Mouse (Mus musculus) neural tube, embryonic 15.5 days (tissue): Measurements from ENCODE around the gene Adam8. TPM values are rescaled to one million over a fixed set of nuclear protein-coding genes. Genes with fewer than 3 reads are reported as not detected.

Experiments used
- ATAC-seq: fragments of 200-750 bp; cut with Nextera tagmentation; 2 replicates; pipeline ENCODE4 v1.8.0; 2017; ENCODE audit warnings: mild to moderate bottlenecking, moderate TSS enrichment, moderate library complexity; ENCODE audit not compliant: low FRiP score
- H3K27ac ChIP-seq: fragments of 300-500 bp; sonication (generic); replicated peaks from 2 replicates; pipeline ENCODE4 v1.5.1; 2015; ENCODE audit warnings: mild to moderate bottlenecking, inconsistent platforms
- H3K27me3 ChIP-seq: fragments of 300-500 bp; sonication (generic); replicated peaks from 2 replicates; pipeline ENCODE4 v1.6.1; 2015; ENCODE audit warnings: inconsistent platforms
- H3K36me3 ChIP-seq: fragments of 300-500 bp; sonication (generic); 2 replicates; pipeline ENCODE4 v1.6.1; 2015; ENCODE audit warnings: inconsistent platforms
- H3K4me1 ChIP-seq: fragments of 300-500 bp; sonication (generic); 2 replicates; pipeline ENCODE4 v1.6.1; 2015; ENCODE audit warnings: inconsistent platforms
- H3K4me2 ChIP-seq: fragments of 300-500 bp; sonication (generic); 2 replicates; pipeline ENCODE4 v1.6.1; 2015; ENCODE audit warnings: inconsistent platforms, mild to moderate bottlenecking, moderate library complexity
- H3K4me3 ChIP-seq: fragments of 300-500 bp; sonication (generic); replicated peaks from 2 replicates; pipeline ENCODE4 v1.5.1; 2015; ENCODE audit warnings: mild to moderate bottlenecking, inconsistent platforms
- H3K9ac ChIP-seq: fragments of 300-500 bp; sonication (generic); replicated peaks from 2 replicates; pipeline ENCODE4 v1.6.1; 2015; ENCODE audit warnings: mild to moderate bottlenecking, inconsistent platforms
- H3K9me3 ChIP-seq: fragments of 300-500 bp; sonication (generic); replicated peaks from 2 replicates; pipeline ENCODE4 v1.6.1; 2016; ENCODE audit warnings: inconsistent platforms
- WGBS: fragments of 180-500 bp; shearing (Covaris S2); methylation state at CpG from one replicate; pipeline ENCODE4 v1.1.7; 2015; ENCODE audit warnings: mixed read lengths; 5-methylcytosine and 5-hydroxymethylcytosine counted together
- microRNA counts: library from miRNA; unstranded; fragments of <30 nt; microRNA quantifications from one replicate; lab custom pipeline; 2016
- microRNA-seq: library from miRNA; unstranded; fragments of <30 nt; microRNA quantifications from one replicate; pipeline ENCODE4, GENCODE M21; 2017
- polyA plus RNA-seq: library from polyadenylated mRNA; unstranded; fragments of >200 nt; fragmentation: Nextera tagmentation; extraction: Ambion mirVana; gene quantifications from 2 replicates; pipeline ENCODE4 v1.2.1, GENCODE M21; 2015

Gene Adam8
- polyA plus RNA-seq, 1 experiment from 2014 or later, result 2.8 TPM

- no peaks in the 10 kb centered on the region for H3K9me3 ChIP-seq
- no peak overlapping the region for H3K27ac ChIP-seq
- H3K4me1 ChIP-seq, result peaks cover 17% of the 10 kb centered on the region
- H3K36me3 ChIP-seq, result no peaks in the 10 kb centered on the region
- WGBS, result 3% methylated on average over 68 of the region's 68 CpGs
- no peak for ATAC-seq
- no peak overlapping the region for H3K9ac ChIP-seq
- peak overlapping the region; percentile 33 for H3K4me3 ChIP-seq
- H3K4me2 ChIP-seq, result peak overlapping the region; percentile 57
- H3K27me3 ChIP-seq, result peaks cover 92% of the 10 kb centered on the region
Measured at GRCm38 (mm10) chr7:139944291-139945240, 47.8 kb downstream of the Adam8 start.

- H3K9me3 ChIP-seq, result no peaks in the 10 kb centered on the region
- no peak within 1 kb of the TSS for H3K9ac ChIP-seq
- H3K27ac ChIP-seq, result no peak within 1 kb of the TSS
- 0 out of 2 replicates have a peak, but pooled peaks have one; percentile 38 for ATAC-seq
- H3K4me3 ChIP-seq, result peak within 1 kb of the TSS; percentile 33
- under 1% methylated on average over 56 of the region's 59 CpGs for WGBS
- peaks cover 89% of the 10 kb centered on the region for H3K27me3 ChIP-seq
- peaks cover 16% of the 10 kb centered on the region for H3K4me1 ChIP-seq
- H3K36me3 ChIP-seq, result no peaks in the 10 kb centered on the region
- H3K4me2 ChIP-seq, result peak within 1 kb of the TSS; percentile 57
Measured at GRCm38 (mm10) chr7:139943674-139944281, 48.6 kb downstream of the Adam8 start, which contains the start of gene Utf1. Gene Utf1, plus strand, starts transcription at chr7:139943789.

DNA sequence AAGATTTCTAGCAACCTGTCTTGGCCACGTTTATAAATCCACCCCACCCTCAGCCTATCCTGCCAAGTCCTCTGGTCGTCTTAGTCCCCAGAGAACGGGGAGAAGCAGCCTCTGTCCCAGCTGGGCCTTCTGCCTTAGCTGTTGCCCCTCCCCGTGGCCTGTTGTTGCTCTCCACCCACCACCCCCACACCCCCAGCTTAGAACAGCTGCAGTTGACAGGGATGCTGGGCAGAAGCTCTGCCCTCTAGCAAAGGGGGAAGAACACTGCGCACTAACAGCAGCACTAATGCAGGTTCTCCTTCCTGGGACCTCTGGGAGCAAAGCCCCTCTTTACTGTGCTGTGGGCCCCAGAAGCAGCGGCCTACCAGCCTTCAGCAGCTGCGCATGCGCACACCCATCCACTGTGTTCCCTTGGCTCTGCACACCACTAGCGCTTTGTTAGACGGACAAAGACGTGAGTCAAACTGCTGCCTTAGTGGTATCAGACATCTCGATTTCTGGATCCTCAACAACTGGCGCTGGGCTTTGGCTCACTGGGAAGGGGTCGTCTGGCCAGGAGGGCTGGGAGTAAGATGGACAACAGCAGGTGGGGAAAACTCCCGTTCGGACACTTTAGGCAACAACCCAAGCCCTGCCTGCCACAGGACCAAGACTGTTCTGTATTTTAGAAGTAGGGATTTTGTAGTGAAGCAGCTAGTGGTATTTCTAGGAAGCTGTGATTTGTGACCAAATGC is 51.7 kb downstream of the Adam8 start:
- Histone ChIP-seq H3K9ac (no peak overlapping the region), H3K4me3 (no peak overlapping the region), H3K27me3 (peaks cover 59% of the 10 kb centered on the region), H3K4me1 (peaks cover 16% of the 10 kb centered on the region), H3K36me3 (0 out of 2 replicates have a peak, but pooled peaks cover 8% of the 10 kb centered on the region), H3K9me3 (no peaks in the 10 kb centered on the region), H3K27ac (no peak overlapping the region), H3K4me2 (no peak overlapping the region)
- no peak for ATAC-seq
- WGBS, result 67% methylated on average over 16 of the region's 16 CpGs

GRCm38 (mm10) chr7:139937810-139938209 is 54.6 kb downstream of the Adam8 start:
- ATAC-seq, result no peak

GRCm38 (mm10) chr7:139937138-139937537 is 55.2 kb downstream of the Adam8 start:
- H3K27me3 ChIP-seq, result peaks cover 25% of the 10 kb centered on the region
- H3K27ac ChIP-seq, result no peak overlapping the region
- no peaks in the 10 kb centered on the region for H3K9me3 ChIP-seq
- ATAC-seq, result no peak
- no peak overlapping the region for H3K9ac ChIP-seq
- no peak overlapping the region for H3K4me3 ChIP-seq
- no peaks in the 10 kb centered on the region for H3K4me1 ChIP-seq
- 78% methylated on average over 3 of the region's 3 CpGs for WGBS
- H3K36me3 ChIP-seq, result peaks cover 29% of the 10 kb centered on the region
- H3K4me2 ChIP-seq, result no peak overlapping the region

More at GRCm38 (mm10) chr7:139937810-139938209, 54.6 kb downstream of the Adam8 start:
- Histone ChIP-seq H3K9ac (no peak overlapping the region), H3K27ac (no peak overlapping the region), H3K4me2 (no peak overlapping the region), H3K27me3 (peaks cover 31% of the 10 kb centered on the region), H3K4me3 (no peak overlapping the region), H3K9me3 (no peaks in the 10 kb centered on the region), H3K4me1 (no peaks in the 10 kb centered on the region), H3K36me3 (peaks cover 25% of the 10 kb centered on the region)
- 79% methylated on average over 5 of the region's 5 CpGs for WGBS

GRCm38 (mm10) chr7:139936705-139937104 is 55.7 kb downstream of the Adam8 start:
- Histone ChIP-seq H3K9ac (no peak overlapping the region), H3K27me3 (peaks cover 20% of the 10 kb centered on the region), H3K4me3 (no peak overlapping the region), H3K4me2 (no peak overlapping the region), H3K36me3 (peaks cover 33% of the 10 kb centered on the region), H3K9me3 (no peaks in the 10 kb centered on the region), H3K4me1 (no peaks in the 10 kb centered on the region), H3K27ac (no peak overlapping the region)
- ATAC-seq, result no peak
- WGBS, result 87% methylated on average over 10 of the region's 10 CpGs

DNA sequence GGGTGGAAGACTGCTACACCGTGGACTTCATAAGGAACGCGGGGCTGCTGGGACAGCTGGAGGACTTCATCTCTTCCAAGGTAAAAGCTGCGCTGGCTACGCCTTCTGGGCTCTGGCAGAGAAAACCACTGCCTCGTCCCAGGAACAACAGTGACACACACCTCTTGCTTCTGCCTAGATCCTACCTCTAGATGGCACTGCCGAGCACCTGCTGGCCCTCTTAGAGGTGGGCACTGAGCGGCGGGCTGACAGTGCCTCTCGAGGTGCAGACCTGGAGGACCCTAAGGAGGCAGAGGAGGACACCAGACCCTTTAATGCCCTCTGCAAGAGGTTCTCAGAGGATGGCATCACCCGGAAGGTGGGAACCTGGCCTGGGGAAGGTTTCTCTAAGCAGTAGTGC is 61.6 kb downstream of the Adam8 start:
- no peak; the same call in 1 of the 2 replicates for ATAC-seq
- 18% methylated on average over 11 of the region's 11 CpGs for WGBS

More for the DNA sequence above, 61.6 kb downstream of the Adam8 start:
- H3K4me3 ChIP-seq, result no peak overlapping the region
- H3K9ac ChIP-seq, result no peak overlapping the region
- H3K4me1 ChIP-seq, result no peaks in the 10 kb centered on the region
- H3K36me3 ChIP-seq, result peaks cover 63% of the 10 kb centered on the region
- no peaks in the 10 kb centered on the region for H3K9me3 ChIP-seq
- no peak overlapping the region for H3K27ac ChIP-seq
- H3K27me3 ChIP-seq, result peaks cover 2% of the 10 kb centered on the region; the same call in 1 of the 2 replicates
- H3K4me2 ChIP-seq, result no peak overlapping the region

MicroRNAs within 50 kb of the gene (microRNA counts, 519-probe panel; counts per million panel counts)
- microRNA mmu-miR-202-3p (lab: Ali Mortazavi, UCI), result 1,825 counts per million, percentile 33 among the panel's probes with 10 or more counts
- 2,019 counts per million, percentile 43 among the panel's probes with 10 or more counts for microRNA mmu-miR-202-5p (lab: Ali Mortazavi, UCI)

Small RNAs within 50 kb of the gene (microRNA-seq; reads per million reads assigned to microRNA genes)
- gene Mir202 (1.6 reads per million), gene Mir7062 (not detected), gene mmu-mir-7686 (not detected)

Other genes starting within 250 kb of the Adam8 start
- 31.1 and 34.1 TPM in 2 replicates for gene Adgra1, start 158.4 kb downstream of the Adam8 start, polyA plus RNA-seq
- 12.5 and 15.5 TPM in 2 replicates for gene Kndc1, start 97.9 kb downstream of the Adam8 start, polyA plus RNA-seq
- 1.6 TPM in 1 of 2 replicates, not detected in the other for gene Utf1, start 48.8 kb downstream of the Adam8 start, polyA plus RNA-seq
- 0.82 and 1.2 TPM in 2 replicates for gene 6430531B16Rik, start 13.8 kb downstream of the Adam8 start, polyA plus RNA-seq
- gene Zfp511, start 43.8 kb upstream of the Adam8 start, polyA plus RNA-seq, result 53.0 and 57.2 TPM in 2 replicates
- gene Tubgcp2, start 44.1 kb upstream of the Adam8 start, polyA plus RNA-seq, result 51.6 TPM in 2 replicates
- gene Msx3, start 56.5 kb upstream of the Adam8 start, polyA plus RNA-seq, result 2.8 and 3.3 TPM in 2 replicates
- gene Caly, start 90.0 kb upstream of the Adam8 start, polyA plus RNA-seq, result 293 and 360 TPM in 2 replicates
- gene Prap1, start 100.8 kb upstream of the Adam8 start, polyA plus RNA-seq, result 7.2 TPM in 1 of 2 replicates, not detected in the other
- 48.1 and 51.2 TPM in 2 replicates for gene Fuom, start 109.9 kb upstream of the Adam8 start, polyA plus RNA-seq
- gene Paox, start 123.2 kb upstream of the Adam8 start, polyA plus RNA-seq, result 10.7 and 14.7 TPM in 2 replicates
- gene Echs1, start 123.9 kb upstream of the Adam8 start, polyA plus RNA-seq, result 116 and 121 TPM in 2 replicates
- 30.0 and 32.1 TPM in 2 replicates for gene Mtg1, start 145.0 kb upstream of the Adam8 start, polyA plus RNA-seq
- 23.2 and 26.3 TPM in 2 replicates for gene Sprn, start 162.3 kb upstream of the Adam8 start, polyA plus RNA-seq
- not detected in 2 replicates for gene Olfr522, start 172.2 kb upstream of the Adam8 start, polyA plus RNA-seq
- not detected in 2 replicates for gene Olfr523, start 180.7 kb upstream of the Adam8 start, polyA plus RNA-seq
- 0.63 TPM in 1 of 2 replicates, not detected in the other for gene Olfr524, start 213.4 kb upstream of the Adam8 start, polyA plus RNA-seq
- 13.1 TPM in 1 of 2 replicates, not detected in the other for gene Cd163l1, start 225.7 kb upstream of the Adam8 start, polyA plus RNA-seq